Mouse (Mus musculus) cerebellum, adult 2 months (tissue): ENCODE results near the gene Homer2. TPM values are rescaled to one million over a fixed set of nuclear protein-coding genes. Genes with fewer than 3 reads are reported as not detected.
A peak's percentile ranks its signal among the peaks of the same experiment; 100 is the strongest.

Experiments used
- DNase-seq, 2 experiments: peaks; one replicate each; pipeline ENCODE4 v3.0.0; 2021
- H3K27ac ChIP-seq: fragments of 200-500 bp; 2 replicates; pipeline ENCODE4 v1.5.1; 2012; ENCODE audit warnings: low read length, control low read depth, inconsistent platforms; ENCODE audit not compliant: insufficient read depth
- H3K27me3 ChIP-seq: fragments of 200-500 bp; 2 replicates; pipeline ENCODE4 v1.6.1; 2012; ENCODE audit warnings: inconsistent platforms, mild to moderate bottlenecking, low read length, moderate library complexity; ENCODE audit not compliant: control insufficient read depth, insufficient read depth
- H3K4me1 ChIP-seq: fragments of 200-500 bp; 2 replicates; pipeline ENCODE4 v1.6.1; 2011; ENCODE audit warnings: low read length; ENCODE audit not compliant: control insufficient read depth, insufficient read depth
- H3K4me3 ChIP-seq: fragments of 200-500 bp; replicated peaks from 2 replicates; pipeline ENCODE3; 2011; ENCODE audit warnings: mild to moderate bottlenecking, low read depth, low read length, control low read depth; ENCODE audit not compliant: insufficient read depth
- CTCF ChIP-seq: fragments of 200-500 bp; IDR thresholded peaks from 2 replicates; pipeline ENCODE4 v1.5.1; 2011; ENCODE audit warnings: low read depth, mild to moderate bottlenecking, control low read depth, low read length, moderate library complexity, borderline replicate concordance; ENCODE audit not compliant: insufficient read depth
- POLR2A ChIP-seq: fragments of 200-500 bp; IDR thresholded peaks from 2 replicates; pipeline ENCODE4 v1.6.1; 2011; ENCODE audit warnings: low read length, control low read depth, borderline replicate concordance; ENCODE audit not compliant: insufficient read depth
- whole genome bisulfite sequencing: fragments of 180-500 bp; shearing (Covaris S2); methylation state at CpG from one replicate; pipeline ENCODE4 v1.1.7; 2018; 5-methylcytosine and 5-hydroxymethylcytosine counted together
- polyA plus RNA-seq: library from polyadenylated mRNA; depleted of rRNA; stranded (reverse); fragments of >200 nt; gene quantifications from 2 replicates; pipeline ENCODE4 v1.2.3, GENCODE M21; 2012

The Homer2 gene
- polyA plus RNA-seq, 1 experiment: 10.0 TPM

- peaks cover 8% of the 10 kb centered on the region for H3K4me1 ChIP-seq
- no peak overlapping the region for H3K27ac ChIP-seq
- WGBS: 72% methylated on average over 1 of the region's 1 CpGs
- DNase-seq: no peak
- no peaks in the 10 kb centered on the region for H3K27me3 ChIP-seq
- TF ChIP-seq POLR2A (no peak), CTCF (no peak)
- H3K4me3 ChIP-seq: no peak overlapping the region
Observed at GRCm38 (mm10) chr7:81718657-81719056, 11.3 kb upstream of the Homer2 start.

DNA sequence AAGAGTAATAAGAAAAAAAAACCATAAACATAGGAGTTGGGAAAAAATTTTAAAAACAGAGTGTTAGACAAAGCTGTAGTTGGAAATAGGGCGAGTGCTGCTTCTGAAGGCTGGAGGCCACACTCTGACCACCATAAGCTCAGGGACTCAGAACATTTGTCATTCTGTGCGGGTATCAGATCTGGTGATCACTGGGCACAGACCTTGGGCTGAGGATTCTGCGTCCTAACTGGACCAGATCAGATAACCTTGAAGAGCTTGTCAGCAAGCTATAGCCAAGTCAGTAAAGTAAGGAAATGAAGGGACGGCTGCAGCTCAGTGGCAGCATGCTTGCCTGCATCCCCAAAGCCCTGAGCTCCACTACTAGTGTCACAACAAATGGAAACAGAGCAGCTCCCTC is 2.8 kb upstream of the Homer2 start:
- TF ChIP-seq CTCF: no peak
- TF ChIP-seq POLR2A: no peak
- Histone ChIP-seq H3K4me1 (peaks cover 7% of the 10 kb centered on the region; the same call in 1 of the 2 replicates), H3K27me3 (no peaks in the 10 kb centered on the region; the same call in 1 of the 2 replicates), H3K27ac (no peak overlapping the region), H3K4me3 (no peak overlapping the region)
- WGBS: 93% methylated on average over 4 of the region's 4 CpGs
- DNase-seq: no peak

- Histone ChIP-seq H3K4me1 (peaks cover 7% of the 10 kb centered on the region; the same call in 1 of the 2 replicates), H3K4me3 (no peak overlapping the region), H3K27me3 (no peaks in the 10 kb centered on the region; the same call in 1 of the 2 replicates), H3K27ac (no peak overlapping the region)
- DNase-seq: no peak
- TF ChIP-seq CTCF: no peak
- no peak for TF ChIP-seq POLR2A
Observed at GRCm38 (mm10) chr7:81708165-81708564, 838 bp upstream of the Homer2 start.

- H3K4me3 ChIP-seq: peak overlapping the region; percentile 59
- under 1% methylated on average over 106 of the region's 114 CpGs for WGBS
- no peaks in the 10 kb centered on the region; the same call in 1 of the 2 replicates for H3K27me3 ChIP-seq
- H3K27ac ChIP-seq: peak overlapping the region; percentile 4; the same call in 1 of the 2 replicates
- peak; percentile 44 to 56 for DNase-seq
- H3K4me1 ChIP-seq: peaks cover 7% of the 10 kb centered on the region; the same call in 1 of the 2 replicates
- TF ChIP-seq POLR2A (no peak), CTCF (no peak)
Observed at GRCm38 (mm10) chr7:81706416-81707391, 623 bp downstream of the Homer2 start.

- Histone ChIP-seq H3K27me3 (no peaks in the 10 kb centered on the region; the same call in 1 of the 2 replicates), H3K4me3 (peak overlapping the region; percentile 59), H3K4me1 (peaks cover 7% of the 10 kb centered on the region; the same call in 1 of the 2 replicates), H3K27ac (peak overlapping the region; percentile 4; the same call in 1 of the 2 replicates)
- TF ChIP-seq POLR2A (no peak), CTCF (no peak)
- peak in 1 of 2 experiments; percentile 16 for DNase-seq
- WGBS: 32% methylated on average over 12 of the region's 12 CpGs
Observed at GRCm38 (mm10) chr7:81706027-81706415, 1.3 kb downstream of the Homer2 start.

DNA sequence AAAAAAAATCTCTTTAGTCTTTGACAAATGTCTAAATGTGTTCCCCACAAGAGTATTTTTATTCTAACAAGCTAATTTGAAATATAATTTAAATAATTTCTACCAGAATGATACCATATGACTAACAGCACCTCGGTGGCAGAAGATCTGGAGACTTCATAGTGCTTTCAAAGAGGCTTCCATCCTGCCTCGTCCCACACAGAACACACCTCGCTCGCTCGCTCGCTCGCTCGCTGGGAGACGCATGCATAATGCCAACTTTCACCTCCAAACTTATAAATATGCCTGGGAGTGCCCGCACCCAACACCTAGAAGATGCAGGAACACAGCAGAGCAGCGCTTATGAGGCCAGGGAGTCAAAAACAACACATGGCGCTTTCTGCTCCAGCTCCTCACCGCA is 9.0 kb downstream of the Homer2 start:
- TF ChIP-seq CTCF (no peak), POLR2A (no peak)
- Histone ChIP-seq H3K27ac (no peak overlapping the region), H3K4me1 (no peaks in the 10 kb centered on the region), H3K4me3 (no peak overlapping the region), H3K27me3 (no peaks in the 10 kb centered on the region)
- 94% methylated on average over 13 of the region's 13 CpGs for WGBS
- no peak for DNase-seq

- Histone ChIP-seq H3K4me1 (no peaks in the 10 kb centered on the region), H3K27me3 (no peaks in the 10 kb centered on the region), H3K27ac (no peak overlapping the region), H3K4me3 (no peak overlapping the region)
- WGBS: 91% methylated on average over 4 of the region's 4 CpGs
- DNase-seq: no peak
- TF ChIP-seq CTCF (no peak), POLR2A (no peak)
Observed at GRCm38 (mm10) chr7:81697954-81698353, 9.4 kb downstream of the Homer2 start.
